Mouse (Mus musculus) brain, embryonic 18.5 days (tissue): ENCODE measurements at regions not wholly inside any gene's neighbourhood (a gene's known extent, or its start where the extent isn't known, plus 50 kb on each side); places are given as distances from the start of the nearest gene placed in this dataset.

Source experiments
- DNase-seq: peaks from one replicate; pipeline ENCODE4 v3.0.0-alpha.2; 2012; ENCODE audit warnings: low read depth, low spot score

GRCm38 (mm10) chr3:53969000-53969641 is 105.5 kb upstream of the Ufm1 start:
- DNase-seq: no peak

- DNase-seq: no peak
Observed at GRCm38 (mm10) chr3:53965142-53965541, 101.5 kb upstream of the Ufm1 start.

GRCm38 (mm10) chr3:53953801-53954200 is 90.2 kb upstream of the Ufm1 start:
- no peak for DNase-seq

GRCm38 (mm10) chr3:53939684-53940189 is 76.1 kb upstream of the Ufm1 start:
- no peak for DNase-seq

- no peak for DNase-seq
Observed at GRCm38 (mm10) chr3:53931745-53932144, 68.1 kb upstream of the Ufm1 start.

GRCm38 (mm10) chr3:53919941-53920340 is 56.3 kb upstream of the Ufm1 start:
- no peak for DNase-seq

GRCm38 (mm10) chr3:53919541-53919940 is 55.9 kb upstream of the Ufm1 start:
- DNase-seq: no peak

GRCm38 (mm10) chr3:53917960-53918359 is 54.3 kb upstream of the Ufm1 start:
- DNase-seq: no peak

- DNase-seq: no peak
Observed at GRCm38 (mm10) chr3:53913984-53914669, 50.5 kb upstream of the Ufm1 start.
